Mouse (Mus musculus): ENCODE data around the gene Lrrc3.
"Not testable (repeated sequence)": the region's sequence is repeated elsewhere in the genome, so short reads cannot be mapped to it uniquely, and the experiment has no call there.

The Lrrc3 gene

DNA sequence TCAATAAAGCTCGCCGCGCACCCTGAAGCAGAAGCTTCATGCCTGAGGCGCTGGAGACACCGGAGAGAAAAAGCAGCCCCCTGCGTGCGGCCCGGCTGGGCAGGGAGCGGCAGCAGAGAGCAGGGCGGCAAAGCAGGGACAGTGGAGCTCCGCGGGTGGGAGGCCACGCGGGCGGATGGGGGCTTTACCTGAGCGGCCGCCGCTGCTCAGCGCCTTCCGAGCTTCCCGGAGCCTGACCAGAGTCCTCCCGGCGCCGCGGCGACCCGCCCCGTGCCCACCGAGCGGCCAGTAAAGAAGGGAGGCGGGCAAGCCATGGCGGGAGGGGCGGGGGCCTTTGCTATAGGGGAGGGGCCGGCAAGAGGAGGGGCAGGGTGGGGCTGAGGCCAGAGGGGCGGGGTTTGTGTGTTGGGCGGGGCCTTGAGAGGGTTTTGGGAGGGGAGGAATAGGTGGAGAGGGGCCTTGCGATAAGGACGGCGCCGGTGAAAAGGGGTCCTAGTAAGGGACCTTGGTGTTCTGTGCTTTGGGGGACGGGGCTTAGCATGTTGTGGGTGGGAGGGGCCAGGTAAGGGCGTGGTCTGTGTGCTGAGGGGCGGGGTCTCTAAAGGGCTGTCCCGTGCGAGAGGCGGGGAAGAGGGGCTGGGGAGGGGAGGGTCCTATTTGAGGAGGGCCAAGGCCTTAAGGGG lies at the start of gene Lrrc3:
Gene Lrrc3, minus strand, starts transcription at position 326 of the 683 bp plus-strand sequence.
- peak; percentile 61 for DNase-seq

DNA sequence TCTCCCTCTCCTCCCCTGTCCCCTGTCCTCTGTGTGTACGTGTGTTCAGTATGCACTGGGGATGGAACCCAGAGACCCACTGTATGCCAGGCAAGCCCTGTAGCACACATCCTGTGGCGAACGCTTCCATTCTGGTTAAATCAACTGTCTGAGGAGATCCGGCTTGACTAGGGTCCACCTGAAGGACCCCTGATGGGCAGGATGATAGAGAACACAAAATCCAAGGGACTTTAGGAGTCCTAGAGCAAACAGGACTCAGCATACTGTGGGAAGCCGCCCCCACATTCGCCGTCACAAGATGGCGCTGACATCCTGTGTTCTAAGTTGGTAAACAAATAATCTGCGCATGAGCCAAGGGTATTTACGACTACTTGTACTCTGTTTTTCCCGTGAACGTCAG lies 48.1 kb upstream of the Lrrc3 start:
- DNase-seq: not testable (repeated sequence)

DNA sequence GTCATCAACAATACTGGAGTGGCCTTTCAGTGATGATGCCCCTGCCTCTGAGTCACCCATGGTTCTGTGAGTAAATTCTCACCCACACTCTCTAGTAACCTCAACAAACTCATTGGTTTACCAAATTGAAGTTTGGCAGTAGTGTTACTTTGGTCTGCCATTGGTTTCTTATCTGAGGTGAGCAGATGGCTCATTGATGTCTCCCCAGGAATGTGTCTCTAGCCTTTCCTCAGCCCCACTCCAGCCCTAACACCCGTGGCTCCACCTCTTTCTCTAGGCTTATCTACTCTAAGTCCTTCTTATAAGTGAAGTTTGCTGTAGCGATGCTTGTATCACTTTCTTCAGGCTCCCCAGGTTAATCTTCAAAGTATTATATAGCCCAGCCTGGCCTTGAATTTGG lies 37.3 kb upstream of the Lrrc3 start:
- no peak for DNase-seq

GRCm38 (mm10) chr10:77927375-77927774 lies 25.0 kb upstream of the Lrrc3 start:
- no peak for DNase-seq

- DNase-seq: peak; percentile 60
Measured at GRCm38 (mm10) chr10:77926140-77926539, 23.8 kb upstream of the Lrrc3 start.

DNA sequence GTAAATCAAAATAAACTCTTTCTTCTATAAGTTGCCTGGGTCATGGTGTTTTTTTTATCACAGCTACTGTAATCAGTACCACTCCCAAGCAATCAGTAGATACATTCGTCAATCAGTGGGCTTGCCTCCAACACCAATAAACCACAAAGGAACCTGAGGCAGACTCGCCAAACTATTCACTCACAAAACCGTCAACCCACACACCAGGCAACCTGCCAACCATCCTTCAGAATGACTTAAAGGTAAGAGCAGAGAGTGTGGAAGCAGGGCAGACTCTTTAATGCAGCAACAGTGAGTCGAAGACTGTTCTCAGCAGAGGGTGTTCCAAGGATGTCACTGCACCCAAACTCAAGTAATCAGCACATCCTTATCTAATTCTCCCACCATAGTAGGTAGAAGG lies 20.3 kb upstream of the Lrrc3 start:
- DNase-seq: no peak

GRCm38 (mm10) chr10:77921009-77921408 lies 18.7 kb upstream of the Lrrc3 start:
- no peak for DNase-seq

GRCm38 (mm10) chr10:77916636-77917335 lies 14.4 kb upstream of the Lrrc3 start:
- peak; percentile 76 for DNase-seq

DNA sequence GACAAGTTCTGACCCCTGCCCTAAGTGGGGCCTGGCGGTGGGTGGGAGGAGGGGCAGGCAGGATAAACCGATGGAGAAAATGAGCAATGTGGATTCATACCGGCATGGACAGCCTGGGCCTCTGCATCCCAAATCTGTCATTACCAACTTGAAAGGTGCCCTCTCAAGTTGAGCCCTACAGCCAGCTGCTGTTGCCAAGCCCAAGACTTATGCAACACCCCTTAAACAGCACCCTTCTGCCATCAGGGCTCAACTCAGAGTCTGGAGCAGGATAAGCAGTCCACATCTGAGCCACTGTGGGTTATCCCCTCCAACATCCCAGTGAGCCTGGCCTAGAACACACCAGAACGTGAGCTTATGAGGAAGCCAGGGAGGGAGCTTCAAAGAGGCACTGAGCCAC lies 11.0 kb upstream of the Lrrc3 start:
- DNase-seq: no peak

GRCm38 (mm10) chr10:77912605-77913004 lies 10.3 kb upstream of the Lrrc3 start:
- DNase-seq: no peak

DNA sequence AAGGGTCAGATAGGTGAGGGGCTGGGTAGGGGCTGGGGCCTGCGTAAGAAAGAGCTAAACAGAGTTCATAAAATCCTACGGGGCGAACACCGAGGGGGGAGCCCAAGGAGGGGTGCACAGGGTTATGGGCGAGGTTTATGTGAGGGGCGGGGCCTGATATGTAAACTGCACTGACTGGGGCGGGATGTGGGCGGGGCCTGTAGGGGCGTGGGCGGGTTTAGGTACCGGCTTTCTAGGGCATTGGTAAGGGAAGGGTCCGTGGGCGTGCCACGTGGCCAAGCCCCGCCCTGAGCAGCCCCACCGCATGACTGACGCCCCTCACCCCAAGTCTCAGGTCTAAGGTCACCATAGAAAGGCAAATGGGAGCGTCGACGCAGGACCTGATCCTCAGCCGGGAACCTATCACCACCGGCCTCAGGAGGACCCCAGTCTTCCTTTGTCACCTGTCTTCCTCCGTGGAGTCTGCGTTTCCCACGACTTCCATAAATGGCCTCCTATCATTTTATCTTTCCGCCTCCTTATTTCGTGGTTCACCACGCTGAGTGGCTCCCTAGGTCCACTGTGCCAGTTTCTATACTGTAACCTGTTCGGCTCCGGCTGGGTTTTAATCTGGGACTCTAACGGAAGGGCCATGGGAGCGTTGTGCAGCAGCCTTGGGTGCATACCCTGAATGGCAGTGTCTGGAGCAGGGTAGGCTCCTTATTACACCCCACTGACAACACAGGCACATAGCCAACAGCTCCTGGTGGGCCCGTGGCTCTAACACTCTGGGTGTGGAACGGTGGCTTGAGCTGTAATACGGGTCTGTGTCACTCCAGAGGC lies 769 bp upstream of the Lrrc3 start:
- DNase-seq: peak; percentile 54

GRCm38 (mm10) chr10:77901871-77902210 lies 495 bp downstream of the Lrrc3 start:
- DNase-seq: peak; percentile 51

DNA sequence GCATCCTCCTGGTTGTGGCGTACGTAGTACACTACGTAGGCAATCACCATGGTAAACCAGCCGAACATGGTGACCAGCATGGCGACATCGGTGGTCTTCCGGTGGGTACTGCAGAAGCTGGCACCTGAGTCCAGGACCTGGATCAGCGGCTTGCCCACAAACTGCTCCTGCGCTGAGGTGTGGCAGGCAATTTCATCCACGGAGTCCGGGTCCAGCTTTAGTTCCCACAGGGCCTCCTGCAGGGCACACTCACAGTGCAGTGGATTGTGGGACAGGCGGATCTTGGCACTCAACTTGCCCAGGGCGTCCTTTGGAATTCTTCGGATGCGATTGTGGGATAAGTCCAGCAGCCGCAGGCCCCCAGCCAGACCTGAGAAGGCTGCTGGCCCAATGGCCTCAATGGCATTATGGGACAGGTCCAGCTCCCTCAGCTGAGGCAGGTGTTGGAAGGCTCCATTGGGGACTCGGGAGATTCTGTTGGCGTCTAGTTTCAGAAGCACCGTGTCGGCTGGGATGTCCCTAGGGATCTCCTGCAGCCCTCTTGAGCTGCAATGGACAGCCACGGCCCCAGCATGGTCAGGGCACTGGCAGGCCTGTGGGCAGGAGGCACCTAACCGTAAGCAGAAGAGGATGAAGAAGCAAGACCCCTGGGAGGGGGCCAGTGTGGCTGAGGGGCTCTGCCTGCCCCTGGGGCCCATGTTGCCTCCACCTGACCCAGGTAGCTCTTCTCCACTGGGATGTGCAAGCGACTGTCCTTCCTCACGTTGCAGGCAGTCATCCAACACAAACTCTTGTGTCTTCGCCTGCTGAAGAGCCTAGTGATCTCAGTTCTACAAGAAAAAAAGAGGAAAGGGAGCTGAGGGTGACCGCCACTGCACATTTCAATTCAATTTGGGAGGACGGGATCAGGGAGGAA lies 1.2 kb downstream of the Lrrc3 start:
- no peak for DNase-seq

DNA sequence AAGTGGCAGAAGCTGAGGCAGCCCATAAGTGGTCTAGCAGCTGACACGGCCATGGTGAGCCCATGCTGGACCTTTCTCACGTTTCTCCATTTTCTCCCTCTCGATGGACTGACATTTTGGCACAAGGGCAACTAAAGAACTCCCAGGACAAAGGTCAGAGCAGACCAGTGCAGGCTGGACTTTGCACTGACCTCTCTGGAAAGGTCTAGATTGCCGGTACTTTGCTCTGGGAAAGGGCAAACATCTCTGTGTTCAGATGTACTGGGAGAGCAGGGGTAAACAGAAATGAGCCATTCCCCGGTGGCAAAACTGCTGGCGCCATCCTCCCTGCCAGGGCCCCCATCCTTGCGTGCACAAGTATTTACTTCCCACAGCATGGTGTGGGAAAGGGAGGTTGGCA lies 2.2 kb downstream of the Lrrc3 start:
- no peak for DNase-seq

- no peak for DNase-seq
Measured at GRCm38 (mm10) chr10:77895562-77895961, 6.8 kb downstream of the Lrrc3 start.

- DNase-seq: no peak
Measured at GRCm38 (mm10) chr10:77890987-77891565, 11.3 kb downstream of the Lrrc3 start.

- DNase-seq: no peak
Measured at GRCm38 (mm10) chr10:77886007-77886747, 16.2 kb downstream of the Lrrc3 start.

- no peak for DNase-seq
Measured at GRCm38 (mm10) chr10:77882553-77882952, 19.8 kb downstream of the Lrrc3 start.

- DNase-seq: no peak
Measured at GRCm38 (mm10) chr10:77880305-77880704, 22.0 kb downstream of the Lrrc3 start.

DNA sequence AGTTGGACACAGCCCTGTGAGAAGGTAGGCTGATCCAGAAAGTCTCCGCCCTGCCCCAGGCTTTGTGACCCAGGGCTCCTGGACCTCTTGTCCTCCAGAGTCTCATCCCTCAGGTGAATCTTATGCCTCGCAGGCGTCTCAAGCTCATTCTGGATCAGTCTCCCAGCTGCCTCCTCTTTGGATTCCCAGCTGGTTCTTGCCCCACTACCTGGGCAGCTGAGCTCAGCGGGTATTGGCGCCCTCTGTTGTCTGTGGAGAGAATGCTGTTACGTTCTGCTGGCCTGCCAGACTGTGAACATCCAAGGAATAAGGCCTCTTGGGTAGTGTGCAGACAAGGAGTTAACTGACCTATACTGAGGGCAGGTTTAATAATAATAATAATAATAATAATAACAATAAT lies 23.4 kb downstream of the Lrrc3 start:
- DNase-seq: peak; percentile 49

GRCm38 (mm10) chr10:77869651-77870050 lies 32.7 kb downstream of the Lrrc3 start:
- peak; percentile 23 for DNase-seq

DNA sequence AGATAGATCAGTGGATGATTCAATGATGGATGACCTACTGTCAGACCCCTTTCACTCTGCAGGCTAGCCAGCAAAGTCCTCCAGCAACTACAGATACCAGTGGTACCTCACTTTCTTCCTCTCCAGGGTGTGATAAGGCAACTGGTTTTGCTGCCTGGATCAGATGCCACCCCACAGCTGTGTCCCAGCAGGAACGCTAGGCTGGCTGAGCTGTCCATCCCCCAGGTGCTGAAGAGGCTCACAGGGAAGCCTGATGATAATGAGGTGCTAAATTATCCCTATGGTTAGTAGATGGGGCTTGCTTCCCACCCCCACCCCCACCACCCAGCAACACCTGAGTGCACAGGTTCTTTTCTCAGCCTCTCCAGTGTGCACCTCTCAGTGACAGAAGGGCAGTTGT lies 34.8 kb downstream of the Lrrc3 start:
- no peak for DNase-seq
